In the genomic region with DNA sequence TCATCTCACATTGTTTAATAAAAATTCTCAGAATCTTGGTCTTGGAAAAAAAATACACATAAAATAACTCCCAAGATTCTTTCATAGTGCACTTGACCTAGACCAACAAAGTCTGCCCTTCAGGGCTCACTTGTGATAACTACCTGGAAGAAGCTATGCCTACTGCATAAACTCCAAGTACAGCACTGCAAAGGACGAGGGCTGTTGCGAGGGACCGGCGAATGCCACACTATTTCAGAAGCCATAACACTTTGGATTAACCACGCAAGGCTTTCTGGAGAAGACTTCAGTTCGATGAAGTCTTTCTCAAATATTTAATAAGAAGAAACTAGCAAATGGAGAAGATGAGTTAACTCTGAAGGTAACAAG, we compare ENCODE assay signal across 8 mouse cellular contexts. TPM values are rescaled to one million over a fixed set of nuclear protein-coding genes. Genes with fewer than 3 reads are reported as not detected.
DNase-seq lines count a peak whose midpoint lies in the region; ATAC-seq and TF ChIP-seq lines count a peak whose summit lies in the region.

No protein-coding gene starts in this region.

- H3K9ac ChIP-seq in forebrain, embryonic 11.5 days (ENCODE audit: low read length), result peak overlapping the region; percentile 47; the same call in 1 of the 2 replicates
- H3K9ac ChIP-seq in limb, embryonic 14.5 days (ENCODE audit: low read depth, low read length, severe bottlenecking), result no peak overlapping the region
- no peak overlapping the region; the same call in 1 of the 2 replicates for H3K9ac ChIP-seq in stomach, embryonic 14.5 days (replicated peaks; ENCODE audit: low read depth, low read length)

- peak overlapping the region; percentile 70 for H3K4me2 ChIP-seq in forebrain, embryonic 11.5 days (ENCODE audit: low read depth, low read length, severe bottlenecking)
- peak overlapping the region; percentile 45 for H3K4me2 ChIP-seq in limb, embryonic 14.5 days (replicated peaks; ENCODE audit: low read depth, low read length, severe bottlenecking)
- H3K4me2 ChIP-seq in stomach, embryonic 14.5 days (replicated peaks; ENCODE audit: low read depth, low read length), result peak overlapping the region; percentile 80

- H3K27ac ChIP-seq in spleen, adult 2 months (ENCODE audit: insufficient read depth, low read length), result no peak overlapping the region
- H3K27ac ChIP-seq in forebrain, embryonic 11.5 days (ENCODE audit: low read depth, low read length), result no peak overlapping the region
- peak overlapping the region; percentile 57 for H3K27ac ChIP-seq in limb, embryonic 14.5 days (replicated peaks; ENCODE audit: low read depth, low read length)
- H3K27ac ChIP-seq in stomach, embryonic 14.5 days (ENCODE audit: low read length), result peak overlapping the region; percentile 39; the same call in 1 of the 2 replicates

- H3K4me1 ChIP-seq in spleen, adult 2 months (ENCODE audit: control insufficient read depth, insufficient read depth, insufficient read length), result no peaks in the 10 kb centered on the region; the same call in 1 of the 2 replicates
- no peaks in the 10 kb centered on the region for H3K4me1 ChIP-seq in forebrain, embryonic 11.5 days (replicated peaks; ENCODE audit: control insufficient read depth, insufficient read depth, low read length)
- H3K4me1 ChIP-seq in limb, embryonic 14.5 days (ENCODE audit: control insufficient read depth, insufficient read depth, low read length), result peaks cover 3% of the 10 kb centered on the region
- 0 out of 2 replicates have a peak, but pooled peaks cover 2% of the 10 kb centered on the region for H3K4me1 ChIP-seq in stomach, embryonic 14.5 days (ENCODE audit: control insufficient read depth, insufficient read depth, low read length)

- peak overlapping the region; percentile 14; the same call in 1 of the 2 replicates for H3K4me3 ChIP-seq in spleen, adult 2 months (ENCODE audit: extremely low read depth, insufficient read depth, insufficient read length)
- H3K4me3 ChIP-seq in forebrain, embryonic 11.5 days (ENCODE audit: low read depth, low read length), result peak overlapping the region; percentile 66
- H3K4me3 ChIP-seq in limb, embryonic 14.5 days (replicated peaks; ENCODE audit: low read length), result peak overlapping the region; percentile 70
- H3K4me3 ChIP-seq in stomach, embryonic 14.5 days (ENCODE audit: low read depth, low read length), result peak overlapping the region; percentile 69

- no peaks in the 10 kb centered on the region for H3K36me3 ChIP-seq in spleen, adult 2 months (ENCODE audit: control insufficient read depth, insufficient read depth, low read length)
- H3K36me3 ChIP-seq in forebrain, embryonic 11.5 days (ENCODE audit: control insufficient read depth, insufficient read depth, low read length), result no peaks in the 10 kb centered on the region
- H3K36me3 ChIP-seq in limb, embryonic 14.5 days (ENCODE audit: control insufficient read depth, insufficient read depth, low read length), result no peaks in the 10 kb centered on the region
- H3K36me3 ChIP-seq in stomach, embryonic 14.5 days (ENCODE audit: control insufficient read depth, insufficient read depth, low read length), result no peaks in the 10 kb centered on the region

- H3K27me3 ChIP-seq in spleen, adult 2 months (ENCODE audit: control insufficient read depth, insufficient read depth, low read length), result no peaks in the 10 kb centered on the region
- H3K27me3 ChIP-seq in forebrain, embryonic 11.5 days (ENCODE audit: control insufficient read depth, insufficient read depth, low read length), result no peaks in the 10 kb centered on the region
- no peaks in the 10 kb centered on the region for H3K27me3 ChIP-seq in limb, embryonic 14.5 days (ENCODE audit: control insufficient read depth, insufficient read depth, low read length)
- no peaks in the 10 kb centered on the region for H3K27me3 ChIP-seq in stomach, embryonic 14.5 days (ENCODE audit: control insufficient read depth, insufficient read depth, low read length)

- no peak for TF ChIP-seq POLR2A in spleen, adult 2 months (IDR thresholded peaks at IDR 0.05; ENCODE audit: low read depth, low read length)
- no peak for TF ChIP-seq POLR2A in limb, embryonic 14.5 days (IDR thresholded peaks at IDR 0.05; ENCODE audit: borderline replicate concordance, extremely low read depth, insufficient read depth, insufficient read length)

- ATAC-seq in forebrain, embryonic 11.5 days (replicated peaks; ENCODE audit: low FRiP score), result peak; percentile 45
- ATAC-seq in limb, embryonic 14.5 days (ENCODE audit: low FRiP score, low read depth), result no peak; the same call in 1 of the 2 replicates
- ATAC-seq in stomach, embryonic 14.5 days (ENCODE audit: insufficient number of reproducible peaks, insufficient read depth, low FRiP score, low read depth), result 0 out of 2 replicates have a peak, but pooled peaks have one; percentile 25

- H3K9me3 ChIP-seq in forebrain, embryonic 11.5 days (ENCODE audit: control insufficient read depth, low read length), result no peaks in the 10 kb centered on the region
- no peaks in the 10 kb centered on the region for H3K9me3 ChIP-seq in limb, embryonic 14.5 days (ENCODE audit: control insufficient read depth, low read length)
- H3K9me3 ChIP-seq in stomach, embryonic 14.5 days (ENCODE audit: control insufficient read depth, low read depth, low read length), result no peaks in the 10 kb centered on the region

- 46% methylated on average over 6 of the region's 6 CpGs for WGBS in spleen, adult 2 months
- WGBS in forebrain, embryonic 11.5 days, result 37% methylated on average over 6 of the region's 6 CpGs
- 37% methylated on average over 6 of the region's 6 CpGs for WGBS in limb, embryonic 14.5 days
- WGBS in stomach, embryonic 14.5 days, result 34% methylated on average over 6 of the region's 6 CpGs

- DNase-seq in spleen, adult 2 months (ENCODE audit: low read depth in 1 of 2, low spot score in 2 of 2), result no peak
- no peak for DNase-seq in spleen, postnatal 36 days (ENCODE audit: low spot score in 2 of 2)
- DNase-seq in forebrain, embryonic 11.5 days (ENCODE audit: low spot score), result no peak
- no peak for DNase-seq in limb, embryonic 14.5 days (ENCODE audit: low spot score)
- no peak for DNase-seq in frontal cortex, postnatal 36 days (ENCODE audit: low spot score in 2 of 2)
- DNase-seq in frontal cortex, adult 2 months (ENCODE audit: extremely low spot score in 1 of 2, low spot score in 1 of 2), result no peak
- no peak for DNase-seq in left cerebral cortex, adult 9 months (ENCODE audit: low spot score in 2 of 2)

- TF ChIP-seq CTCF in spleen, adult 2 months (IDR thresholded peaks at IDR 0.05; ENCODE audit: extremely low read depth, insufficient read depth, insufficient read length, insufficient replicate concordance), result no peak

RNA-seq across cellular contexts. Expression of gene Sdhaf3, which starts 0.4 kb away (rescaled TPM):
- 0.19 and 0.22 TPM in 2 replicates for polyA plus RNA-seq in spleen, adult 2 months (2012; rRNA removed)
- 6.5 and 8.1 TPM in 2 replicates for polyA plus RNA-seq in forebrain, embryonic 11.5 days (2014; fragmentation: Nextera tagmentation; extraction: Ambion mirVana)
- 2.2 and 2.9 TPM in 2 replicates for polyA plus RNA-seq in limb, embryonic 14.5 days (2012; rRNA removed)
- polyA plus RNA-seq in limb, embryonic 14.5 days (2014; fragmentation: Nextera tagmentation; extraction: Ambion mirVana), result 5.9 and 7.0 TPM in 2 replicates
- 6.6 and 7.5 TPM in 2 replicates for polyA plus RNA-seq in stomach, embryonic 14.5 days (2014; fragmentation: Nextera tagmentation; extraction: Ambion mirVana)
- 3.4 and 3.7 TPM in 2 replicates for polyA plus RNA-seq in frontal cortex, adult 2 months (2012; rRNA removed)

Comparison
In these comparisons a context has a peak if more than half of its experiments do, and no peak if none do; other contexts are left out.
1. H3K27ac ChIP-seq: peak in limb, embryonic 14.5 days (single experiment) and stomach, embryonic 14.5 days (single experiment); none in spleen, adult 2 months (single experiment) and forebrain, embryonic 11.5 days (single experiment).
2. H3K4me3 ChIP-seq: peak in every context shown above with its lines; median percentile 70 in limb, embryonic 14.5 days; 69 in stomach, embryonic 14.5 days; 66 in forebrain, embryonic 11.5 days; 14 in spleen, adult 2 months.
3. Peak in every context shown above with its lines, with median percentiles within 50 percentile points of each other: H3K4me2 ChIP-seq.